Mouse (Mus musculus): Measurements from ENCODE around the gene Cyp2c55. TPM values are rescaled to one million over a fixed set of nuclear protein-coding genes. Genes with fewer than 3 reads are reported as not detected.
A peak's percentile ranks its signal among the peaks of the same experiment; 100 is the strongest.

Gene Cyp2c55
- under 1 TPM; 0.23 to 0.48 TPM for total RNA-seq (2021)

DNA sequence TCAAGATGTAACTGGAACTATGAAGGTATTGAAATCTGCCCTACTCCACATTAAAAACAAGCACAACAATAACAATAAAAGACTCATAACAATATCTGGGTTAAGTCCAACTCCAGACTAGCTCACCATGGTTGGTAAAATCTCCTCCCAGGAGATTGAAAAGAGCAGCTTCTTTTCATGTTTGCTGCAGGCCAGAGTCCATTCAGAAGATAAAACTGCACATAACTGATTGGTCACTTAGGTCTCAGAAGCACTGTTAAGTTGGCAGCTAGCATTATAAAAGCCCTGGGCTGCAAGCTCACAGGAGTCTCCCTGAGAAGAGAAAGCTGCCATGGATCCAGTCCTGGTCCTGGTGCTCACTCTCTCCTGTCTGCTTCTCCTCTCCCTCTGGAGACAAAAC, at the start of gene Cyp2c55:
Gene Cyp2c55, plus strand, starts transcription at position 305 of the 400 bp plus-strand sequence.
- intact Hi-C loops (cut with DNase I) = no loop called here
- no peak for DNase-seq (ENCODE audit: low spot score in 2 of 2)

DNA sequence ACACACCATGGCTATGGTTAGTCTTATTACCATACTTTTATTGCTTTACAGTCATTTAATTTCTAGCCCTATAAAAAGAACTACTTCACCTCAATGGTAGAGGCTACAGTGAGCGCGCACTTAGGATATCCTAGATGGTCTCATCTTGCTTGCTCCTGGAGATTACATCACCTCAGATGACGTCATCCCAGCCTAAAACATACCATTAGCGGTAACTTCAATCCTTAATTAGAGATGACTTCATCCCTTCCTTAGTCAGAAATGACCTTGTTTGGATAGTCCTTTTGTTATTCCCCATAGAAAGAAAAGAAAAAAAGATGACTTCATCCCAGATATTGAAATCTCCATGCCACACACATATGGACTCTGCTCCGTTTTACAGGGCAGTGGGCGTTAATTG, 36.1 kb upstream of the Cyp2c55 start:
- DNase-seq (ENCODE audit: low spot score in 2 of 2) = no peak
- intact Hi-C loops (cut with DNase I) = no loop called here

DNA sequence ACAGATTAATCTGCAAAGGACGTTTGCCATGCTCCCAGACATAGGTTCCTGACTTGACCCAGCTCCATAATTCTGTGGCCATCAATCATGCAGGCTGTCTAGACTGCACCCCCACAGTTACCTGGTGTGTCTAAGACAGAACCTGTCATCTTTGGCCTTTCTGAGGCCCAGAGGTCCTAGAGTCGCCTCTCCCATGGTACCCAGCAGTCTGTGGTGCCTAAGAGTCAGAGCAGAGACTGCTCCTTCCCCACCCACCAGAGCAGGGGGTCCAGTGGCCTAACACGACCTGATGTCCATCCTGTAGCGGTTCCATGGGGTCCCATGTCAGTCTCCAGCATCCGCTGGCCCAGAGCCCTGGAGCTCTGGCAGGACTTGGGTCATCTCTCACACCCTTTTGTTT, 34.2 kb upstream of the Cyp2c55 start:
- no peak for DNase-seq (ENCODE audit: low spot score in 2 of 2)
- intact Hi-C loops (cut with DNase I) = no loop called here

DNA sequence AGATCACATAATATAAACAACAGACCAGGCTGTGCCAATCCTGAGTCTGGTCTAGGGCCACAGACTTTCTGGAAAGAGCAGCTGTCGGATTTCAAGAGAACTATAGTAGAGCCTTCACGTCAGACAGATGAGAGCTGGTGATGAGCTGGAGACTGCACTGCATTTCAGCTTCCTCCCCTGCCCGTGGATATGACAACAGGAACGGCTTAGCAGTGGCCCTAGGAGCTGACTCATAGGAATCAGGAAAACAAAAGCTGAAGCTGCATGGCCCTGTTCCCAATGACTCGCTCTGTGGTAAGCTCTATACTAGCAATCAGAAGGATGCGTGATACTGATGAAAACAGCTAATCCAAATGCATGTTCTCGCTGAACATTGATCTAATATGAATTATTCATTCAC, 33.2 kb upstream of the Cyp2c55 start:
- intact Hi-C loops (cut with DNase I) = no loop called here
- DNase-seq (ENCODE audit: low spot score in 2 of 2) = peak in 1 of 2 experiments; percentile 7

DNA sequence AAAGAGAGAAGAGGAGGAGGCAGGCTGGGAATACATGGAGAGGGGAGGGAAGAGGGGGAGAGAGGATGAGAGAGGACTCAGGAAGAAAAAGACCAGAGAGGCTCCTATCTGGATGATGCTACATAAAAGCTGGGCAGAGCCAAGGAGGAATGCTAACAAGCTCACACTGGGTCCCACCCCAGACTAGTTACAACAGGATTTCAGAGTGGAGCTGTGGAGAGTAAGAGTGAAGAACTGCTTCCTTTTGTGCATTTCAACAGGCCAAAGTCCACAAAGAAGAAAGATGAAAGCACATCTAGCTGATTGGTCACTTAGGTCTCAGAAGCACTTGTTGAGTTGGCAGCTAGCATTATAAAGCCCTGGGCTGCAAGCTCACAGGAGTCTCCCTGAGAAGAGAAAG, 30.6 kb upstream of the Cyp2c55 start:
- intact Hi-C loops (cut with DNase I) = no loop called here

DNA sequence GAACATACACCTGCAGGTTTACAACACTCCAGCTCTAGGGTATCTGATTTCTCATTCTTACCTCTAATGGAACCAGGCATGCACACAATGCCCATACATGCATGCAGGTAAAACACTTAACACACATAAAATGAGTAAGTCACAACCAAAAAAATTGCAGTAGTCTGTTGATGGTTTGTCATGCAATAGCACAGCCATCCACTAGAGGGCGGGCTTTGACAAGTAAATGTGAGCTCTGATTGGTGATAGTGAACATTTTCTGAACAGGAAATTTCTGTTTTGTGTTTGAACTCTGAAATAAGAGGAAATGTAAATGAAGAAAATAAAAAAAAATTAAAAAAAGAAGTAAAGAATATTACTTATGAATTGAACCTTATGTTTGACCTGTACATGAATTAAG, 24.9 kb upstream of the Cyp2c55 start:
- peak; percentile 76 to 80 for DNase-seq (ENCODE audit: low spot score in 2 of 2)
- intact Hi-C loops (cut with DNase I) = loop anchor here (1.0 to 10.0 kb wide), 3 partner anchors 1243 to 1563 kb away; no protein-coding TSS in a partner anchor

More for the DNA sequence above, 30.6 kb upstream of the Cyp2c55 start:
- DNase-seq (ENCODE audit: low spot score in 2 of 2) = no peak

DNA sequence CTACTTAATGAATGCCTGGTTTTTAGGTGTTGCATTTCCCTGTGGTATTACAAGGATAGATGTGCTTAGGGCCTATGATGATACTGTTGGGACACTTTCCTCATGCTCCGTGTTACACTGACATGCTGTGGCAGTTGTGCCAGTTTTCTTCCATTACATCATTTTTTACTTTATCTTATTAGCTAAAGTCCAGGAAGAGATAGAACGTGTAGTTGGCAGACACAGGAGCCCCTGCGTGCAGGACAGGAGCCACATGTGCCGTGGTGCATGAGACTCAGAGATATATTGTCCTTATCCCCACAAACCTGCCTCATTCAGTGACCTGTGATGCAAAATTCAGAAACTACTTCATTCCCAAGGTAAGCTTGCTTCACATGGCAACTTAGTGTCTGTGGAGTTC, 8.6 kb upstream of the Cyp2c55 start:
- intact Hi-C loops (cut with DNase I) = no loop called here
- no peak for DNase-seq (ENCODE audit: low spot score in 2 of 2)

DNA sequence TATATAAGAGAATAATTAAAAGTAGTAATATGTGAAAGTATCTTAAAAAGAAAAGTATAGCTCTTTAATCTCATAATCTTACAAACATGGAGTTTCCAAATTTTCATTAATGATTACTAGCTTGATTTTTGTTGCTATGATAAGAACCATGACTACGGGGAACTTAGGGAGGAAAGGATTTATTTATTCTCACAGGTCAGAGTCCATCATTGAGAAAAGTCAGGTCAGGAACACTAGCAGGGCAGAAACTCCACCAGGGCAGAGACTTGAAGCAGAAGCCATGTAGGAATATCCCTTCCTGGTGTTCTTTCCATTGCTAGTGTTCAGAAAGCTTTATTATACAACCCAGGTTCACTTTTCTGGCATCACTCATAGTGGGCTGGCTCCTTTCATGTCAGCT, 8.1 kb upstream of the Cyp2c55 start:
- intact Hi-C loops (cut with DNase I) = no loop called here
- no peak for DNase-seq (ENCODE audit: low spot score in 2 of 2)

DNA sequence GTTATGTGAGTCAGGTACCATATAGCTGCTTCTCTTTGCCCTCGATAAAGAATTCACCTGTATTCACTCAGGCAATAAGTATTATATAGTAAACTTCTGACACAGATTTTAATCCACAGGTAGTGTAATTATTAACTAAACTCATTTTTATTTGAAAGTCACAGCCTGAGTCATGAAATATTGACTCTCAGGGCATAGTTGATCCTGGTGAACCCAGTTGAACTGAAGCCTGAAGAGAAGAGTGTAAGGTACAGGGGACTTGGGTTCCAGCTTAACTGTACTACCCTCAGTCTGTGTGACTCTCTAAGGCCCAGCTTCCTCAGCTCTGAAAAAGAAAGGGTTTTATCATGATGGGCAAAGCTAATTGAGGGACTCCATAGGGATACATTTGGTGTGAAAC, 1.7 kb upstream of the Cyp2c55 start:
- DNase-seq (ENCODE audit: low spot score in 2 of 2) = no peak
- intact Hi-C loops (cut with DNase I) = no loop called here

DNA sequence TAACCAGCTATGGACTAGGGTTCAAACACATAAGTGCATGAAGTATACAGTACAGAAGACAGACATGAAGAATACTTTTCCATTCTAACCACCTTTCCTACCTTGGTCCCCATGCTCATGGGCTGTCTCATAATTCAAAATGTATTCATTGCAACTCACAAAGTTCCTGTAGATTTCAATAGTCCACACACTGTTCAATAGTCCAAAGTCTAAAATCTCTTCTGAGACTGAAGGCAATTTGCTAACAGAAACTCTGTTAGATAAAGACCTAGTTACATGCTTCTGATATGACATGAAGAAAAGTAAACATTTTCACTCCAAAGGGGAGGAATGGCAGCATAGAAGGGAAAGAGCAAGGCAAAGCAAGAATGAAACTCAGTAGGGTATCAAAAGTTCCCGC, 51.1 kb downstream of the Cyp2c55 start:
- no peak for DNase-seq (ENCODE audit: low spot score in 2 of 2)
- intact Hi-C loops (cut with DNase I) = no loop called here

DNA sequence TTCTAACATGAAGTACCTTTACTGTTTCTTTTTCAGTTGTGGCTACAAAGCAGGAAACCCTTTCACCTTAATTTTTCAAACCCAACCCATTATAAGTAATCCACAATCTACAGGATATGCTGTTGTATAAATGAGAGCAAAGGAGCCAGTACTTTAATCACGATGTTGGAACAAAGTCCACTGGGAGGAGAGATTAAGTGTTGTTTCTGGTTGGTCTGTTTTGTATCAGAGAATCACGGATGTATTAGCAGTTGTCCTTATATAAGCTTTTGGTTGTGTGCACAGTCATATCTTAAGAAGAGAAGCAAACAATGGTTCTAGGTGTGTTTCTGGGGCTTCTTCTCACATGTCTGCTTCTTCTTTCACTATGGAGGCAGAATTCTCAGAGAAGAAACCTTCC, 53.9 kb downstream of the Cyp2c55 start, which contains the start of gene Cyp2c65:
Gene Cyp2c65, plus strand, starts transcription at position 297 of the 400 bp plus-strand sequence.
- no peak for DNase-seq (ENCODE audit: low spot score in 2 of 2)
- intact Hi-C loops (cut with DNase I) = no loop called here

Small RNA genes lying within 50 kb of the gene (microRNA-seq; reads per million reads assigned to microRNA genes)
- gene Gm23800 = 0 reads per million in 2 experiments

Other genes starting within 250 kb of the Cyp2c55 start
- gene Noc3l, start 187.8 kb upstream of the Cyp2c55 start, total RNA-seq (2021) = 10 to 100 TPM; 12.1 to 13.3 TPM
- 10 to 100 TPM; 11.4 to 12.8 TPM for gene Tbc1d12, start 170.4 kb upstream of the Cyp2c55 start, total RNA-seq (2021)
- gene Hells, start 76.1 kb upstream of the Cyp2c55 start, total RNA-seq (2021) = 1 to 10 TPM; 4.1 to 4.8 TPM
- under 1 TPM in 1 of 2 experiments, not detected in 1; 0.25 TPM for gene Cyp2c65, start 54.0 kb downstream of the Cyp2c55 start, total RNA-seq (2021)
- gene Cyp2c66, start 106.9 kb downstream of the Cyp2c55 start, total RNA-seq (2021) = not detected

Measured in left cerebral cortex, postnatal 25 days (tissue).